Mouse (Mus musculus): ENCODE results near the gene Slc22a8. TPM values are rescaled to one million over a fixed set of nuclear protein-coding genes. Genes with fewer than 3 reads are reported as not detected.

The Slc22a8 gene
- total RNA-seq (2021) = 10 to 100 TPM; 11.7 to 15.1 TPM

DNA sequence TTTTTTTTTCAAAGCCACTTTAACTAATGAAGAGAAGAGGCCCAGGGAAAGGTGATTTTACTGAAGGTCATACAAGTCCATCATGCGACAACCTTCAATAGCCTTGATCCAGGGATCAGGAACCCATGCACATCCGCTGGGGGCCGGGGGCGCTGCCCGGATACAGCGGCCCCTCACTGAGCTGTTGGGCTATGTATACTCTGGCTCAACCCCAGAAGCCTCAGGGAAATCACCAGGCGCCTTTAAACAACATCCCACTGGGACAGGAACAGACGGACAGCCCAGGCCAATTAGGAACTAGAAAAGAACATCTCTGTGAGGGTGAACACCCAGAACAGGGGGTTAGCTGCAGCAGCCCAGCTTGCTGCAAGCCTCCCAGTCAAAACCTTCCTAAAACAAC, at the start of gene Slc22a8:
Gene Slc22a8 (plus strand): TSS at position 301 of the 400 bp plus-strand sequence.
- intact Hi-C loops (cut with DNase I) = no loop called here
- DNase-seq (ENCODE audit: low spot score in 2 of 2) = peak in 1 of 2 experiments; percentile 11

DNA sequence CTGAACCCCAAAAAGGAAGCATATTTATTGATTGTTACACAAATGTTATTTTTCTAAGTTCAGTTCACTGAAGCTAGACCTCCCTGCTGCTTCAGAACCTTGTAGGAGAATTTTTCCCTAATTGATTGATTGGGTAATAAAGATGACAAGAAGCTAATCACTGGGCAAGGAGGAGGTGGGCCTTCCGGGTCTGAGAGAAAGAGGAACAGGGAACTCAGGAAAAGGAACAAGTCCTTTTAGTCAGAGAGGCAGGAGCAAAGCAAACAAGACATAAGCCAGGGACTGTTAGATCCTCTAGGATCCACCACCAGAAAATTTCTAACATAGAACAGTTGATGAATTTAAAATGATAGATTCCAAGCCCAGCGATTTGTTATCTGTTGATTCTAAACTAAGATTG, 32.2 kb upstream of the Slc22a8 start:
- intact Hi-C loops (cut with DNase I) = no loop called here
- DNase-seq (ENCODE audit: low spot score in 2 of 2) = no peak

DNA sequence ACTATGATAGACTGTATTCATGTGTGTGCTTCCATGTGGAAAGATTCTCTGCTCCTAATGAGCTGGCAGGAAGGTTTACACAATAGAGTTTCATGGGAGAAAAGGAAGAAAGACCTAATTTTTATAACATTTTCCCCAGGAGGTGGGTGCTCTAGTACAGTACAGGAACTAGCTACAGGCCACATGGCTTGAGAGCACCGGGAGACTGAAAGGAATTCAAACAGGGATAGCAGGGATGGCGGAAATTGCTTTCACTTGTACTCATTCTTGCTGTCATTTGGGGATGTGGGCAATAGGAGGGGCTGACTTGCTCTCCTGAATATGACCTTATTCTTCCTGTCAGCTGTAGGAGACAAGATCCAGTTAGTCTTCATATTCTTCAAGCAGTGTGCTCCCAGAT, 27.0 kb upstream of the Slc22a8 start:
- no peak for DNase-seq (ENCODE audit: low spot score in 2 of 2)
- intact Hi-C loops (cut with DNase I) = no loop called here

DNA sequence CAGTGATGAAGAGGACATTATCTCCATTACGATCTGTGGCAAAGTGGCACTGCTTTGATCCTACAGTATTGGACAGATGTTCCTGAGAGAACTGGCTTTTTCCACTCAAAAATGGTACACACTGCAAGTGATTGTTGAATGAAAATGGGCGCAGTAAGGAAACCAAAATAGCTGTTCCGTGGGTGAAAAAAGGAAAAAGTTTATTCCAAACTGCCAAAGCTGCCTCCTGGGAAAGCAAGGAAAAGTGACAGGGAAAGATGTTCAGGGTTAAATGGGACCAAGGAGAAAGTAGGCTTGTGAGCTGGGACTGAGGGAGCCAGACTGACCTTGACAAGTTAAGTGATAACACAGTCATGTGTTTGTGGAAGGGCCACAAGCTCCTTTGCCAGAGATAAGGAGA, 26.6 kb upstream of the Slc22a8 start:
- intact Hi-C loops (cut with DNase I) = no loop called here
- peak in 1 of 2 experiments; percentile 70 for DNase-seq (ENCODE audit: low spot score in 2 of 2)

DNA sequence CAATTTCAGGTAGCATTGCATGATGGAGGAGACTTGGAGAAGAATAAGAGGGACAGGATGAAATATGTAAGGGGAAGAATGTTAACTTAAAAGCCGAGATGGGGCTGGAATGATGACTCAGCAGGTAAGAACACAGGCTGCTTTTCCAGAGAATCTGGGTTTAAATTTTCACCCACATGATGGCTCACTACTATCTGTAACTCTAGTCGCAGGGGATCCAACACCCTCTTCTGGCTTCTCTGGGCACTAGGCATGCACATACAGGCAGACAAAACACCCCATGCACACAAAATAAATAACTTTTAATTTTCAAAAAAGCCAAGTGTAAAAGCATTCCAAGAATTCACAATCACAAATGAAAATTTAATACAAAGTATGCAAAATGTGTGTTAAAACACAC, 25.8 kb upstream of the Slc22a8 start:
- peak in 1 of 2 experiments; percentile 61 for DNase-seq (ENCODE audit: low spot score in 2 of 2)
- intact Hi-C loops (cut with DNase I) = loop anchor here (5.0 kb wide), 1 partner anchor 252 kb away; the partner anchor contains the start of gene Ttc9c

DNA sequence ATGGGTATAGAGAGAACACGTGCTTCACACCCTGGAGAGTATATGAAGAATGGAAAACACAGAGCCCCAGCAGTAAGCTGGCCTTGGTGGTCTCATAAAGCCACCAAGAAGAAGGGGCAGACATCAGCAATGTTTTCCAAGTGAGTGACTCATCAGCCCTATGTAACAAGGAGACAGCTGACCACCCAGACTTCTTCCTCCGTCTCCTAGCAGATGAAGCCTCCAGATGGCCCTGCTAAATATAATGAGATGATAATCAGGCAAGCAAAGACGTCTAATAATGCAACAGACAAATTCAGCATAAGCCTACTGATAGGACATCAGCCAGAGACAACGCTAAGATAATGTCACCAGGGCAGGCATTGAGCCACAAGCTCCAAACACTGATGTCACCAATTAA, 25.1 kb upstream of the Slc22a8 start:
- intact Hi-C loops (cut with DNase I) = loop anchor here (5.0 kb wide), 1 partner anchor 251 kb away; the partner anchor contains the start of gene Ttc9c

DNA sequence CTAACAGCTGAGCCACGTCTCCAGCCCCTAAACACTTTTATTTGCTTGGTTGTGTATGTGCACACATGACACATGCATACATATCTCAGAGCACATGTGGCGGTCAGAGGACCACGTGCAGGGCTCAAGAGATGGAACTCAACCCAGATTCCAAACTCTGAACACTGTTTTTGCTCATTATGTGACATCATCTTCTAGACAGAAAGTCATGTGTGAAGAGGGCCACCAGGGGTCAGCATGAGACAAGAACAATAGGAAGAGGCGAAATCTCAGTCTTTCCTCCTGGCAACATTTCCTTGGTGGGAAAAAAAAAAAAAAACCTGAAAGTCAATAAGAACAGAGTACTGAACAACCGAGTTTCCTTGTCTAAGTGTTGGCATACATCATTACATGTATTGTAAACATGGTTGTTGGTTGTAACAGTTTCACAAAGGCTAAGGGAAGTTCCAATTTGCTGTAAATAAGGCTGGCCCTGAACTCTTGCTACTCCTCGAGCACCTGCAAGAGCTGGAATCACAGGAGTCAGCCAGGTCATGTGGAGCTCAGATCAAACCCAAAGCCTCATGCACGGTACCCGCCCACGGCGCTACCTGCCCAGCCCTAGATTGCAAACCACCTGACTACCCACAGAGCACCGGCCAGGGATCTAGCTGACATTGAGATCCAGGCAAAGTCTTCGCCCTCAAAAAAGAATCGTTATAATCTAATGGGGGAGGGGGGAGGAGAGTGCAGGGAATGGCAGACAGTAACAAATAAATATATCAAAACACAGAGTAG, 23.8 kb upstream of the Slc22a8 start:
- intact Hi-C loops (cut with DNase I) = loop anchor here (5.0 kb wide), 1 partner anchor 250 kb away; the partner anchor contains the start of gene Ttc9c
- peak in 1 of 2 experiments; percentile 70 for DNase-seq (ENCODE audit: low spot score in 2 of 2)

More for the DNA sequence above, 25.1 kb upstream of the Slc22a8 start:
- DNase-seq (ENCODE audit: low spot score in 2 of 2) = peak; percentile 42 to 67

DNA sequence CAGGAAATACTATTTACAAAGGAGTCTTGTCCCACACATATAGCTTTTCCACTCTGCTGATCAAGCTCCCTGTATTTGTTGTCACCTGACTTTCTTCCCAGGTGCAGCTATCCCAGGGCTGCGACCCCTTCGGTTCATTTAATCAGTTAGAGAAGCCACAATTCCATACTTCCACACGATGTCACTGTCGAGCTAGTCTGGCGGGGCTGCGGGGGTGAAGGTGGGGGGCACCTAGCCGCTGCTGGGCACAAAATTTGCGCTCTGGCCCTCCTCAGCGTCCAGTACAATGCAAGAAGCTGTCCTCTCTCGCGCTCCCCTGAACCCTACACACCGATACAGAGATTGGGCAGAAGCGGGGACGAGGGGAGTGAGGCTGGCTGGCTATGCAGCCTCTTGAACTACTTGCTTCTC, 21.6 kb upstream of the Slc22a8 start:
- intact Hi-C loops (cut with DNase I) = loop anchor here (2.0 to 5.0 kb wide), 3 partner anchors 113 to 248 kb away; partner anchors contain the start of gene Ttc9c
- peak; percentile 54 to 60 for DNase-seq (ENCODE audit: low spot score in 2 of 2)

DNA sequence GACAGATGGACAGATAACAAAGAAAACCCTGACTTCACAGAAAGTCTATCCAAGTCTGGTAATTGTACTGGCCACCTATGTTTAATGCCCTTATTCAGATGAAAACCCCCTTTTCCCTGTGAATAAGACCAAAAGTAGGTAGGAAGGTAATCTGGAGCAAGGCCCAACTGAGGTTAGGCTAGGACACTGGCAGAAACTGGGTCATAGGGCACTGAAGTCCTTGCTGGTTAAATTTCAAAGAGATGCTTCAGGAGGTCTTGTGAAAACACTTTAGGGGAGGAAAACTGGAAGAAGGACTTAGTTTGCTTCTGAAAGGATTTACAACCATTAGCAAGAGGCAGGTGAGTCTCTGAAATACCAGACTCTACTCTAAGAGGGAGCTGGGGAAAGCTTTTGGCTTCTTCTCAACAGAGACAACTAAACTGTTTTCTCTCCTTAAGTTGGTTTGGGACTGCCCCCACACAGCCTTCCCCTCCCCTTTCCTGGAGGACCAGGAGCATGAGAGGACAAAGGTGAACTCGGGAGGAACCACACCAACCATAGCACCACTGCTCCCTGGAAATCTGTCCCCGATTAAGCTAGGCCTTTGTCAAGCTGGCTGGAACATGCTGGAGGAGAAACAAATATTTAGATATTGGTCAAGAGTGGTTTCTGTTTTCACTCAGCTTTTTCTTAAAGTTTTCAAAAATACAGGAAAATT, 20.6 kb upstream of the Slc22a8 start:
- intact Hi-C loops (cut with DNase I) = no loop called here
- DNase-seq (ENCODE audit: low spot score in 2 of 2) = no peak

DNA sequence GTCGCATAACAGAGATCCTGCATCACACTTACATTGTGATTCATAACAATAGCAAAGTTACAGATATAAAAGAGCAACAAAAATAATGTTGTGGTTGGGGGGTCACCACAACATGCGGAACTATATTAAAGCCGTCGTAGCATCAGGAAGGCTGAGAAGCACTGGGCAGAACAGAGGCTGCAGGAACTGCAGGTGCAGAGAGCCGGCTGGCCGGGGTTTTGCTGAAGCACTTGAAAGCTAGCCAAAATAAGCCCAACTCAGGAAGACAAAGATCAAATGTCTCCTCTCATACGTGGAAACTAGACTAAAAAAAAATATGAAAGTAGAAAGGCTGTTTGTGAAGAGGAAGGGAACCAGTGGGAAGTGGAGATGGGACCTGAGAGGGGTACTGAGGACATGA, 19.3 kb upstream of the Slc22a8 start:
- intact Hi-C loops (cut with DNase I) = no loop called here
- DNase-seq (ENCODE audit: low spot score in 2 of 2) = no peak

DNA sequence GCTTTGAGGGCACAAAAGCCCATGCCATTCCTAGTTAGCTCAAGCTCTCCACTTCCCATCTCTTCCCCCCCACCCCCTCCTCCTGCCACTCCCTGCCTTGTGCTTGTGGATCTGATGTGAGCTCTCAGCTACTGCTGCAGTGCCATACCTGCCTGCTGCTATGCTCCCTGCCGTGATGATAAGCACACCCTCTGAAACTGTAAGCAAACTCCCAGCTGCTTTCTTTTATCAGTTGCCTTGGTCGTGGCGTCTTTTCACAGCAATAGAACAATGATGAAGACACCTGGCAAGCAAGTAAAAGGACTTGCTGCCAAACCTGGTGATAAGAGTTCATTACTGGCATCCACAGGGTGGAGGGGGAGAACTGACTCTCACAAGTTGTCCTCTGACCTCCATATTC, 18.6 kb upstream of the Slc22a8 start:
- no peak for DNase-seq (ENCODE audit: low spot score in 2 of 2)
- intact Hi-C loops (cut with DNase I) = no loop called here

DNA sequence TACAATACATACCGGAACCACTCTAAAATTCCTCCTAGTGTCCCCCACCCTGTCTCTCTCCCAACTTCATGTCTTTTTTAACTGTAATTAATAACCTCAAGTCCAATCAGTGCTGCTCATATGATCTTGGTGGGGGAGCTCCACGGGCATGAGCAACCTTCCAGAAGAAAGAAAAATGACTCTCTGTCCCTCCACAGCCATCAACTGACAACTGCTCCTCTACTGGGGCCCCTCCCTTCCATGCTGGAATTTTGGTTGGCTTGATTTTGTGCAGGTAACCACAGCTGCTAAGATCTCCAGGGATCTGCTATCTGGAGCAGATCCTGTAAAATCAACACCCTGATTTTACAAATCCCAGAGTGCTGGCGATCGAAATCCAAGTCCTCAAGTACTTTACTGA, 13.6 kb upstream of the Slc22a8 start:
- intact Hi-C loops (cut with DNase I) = no loop called here

DNA sequence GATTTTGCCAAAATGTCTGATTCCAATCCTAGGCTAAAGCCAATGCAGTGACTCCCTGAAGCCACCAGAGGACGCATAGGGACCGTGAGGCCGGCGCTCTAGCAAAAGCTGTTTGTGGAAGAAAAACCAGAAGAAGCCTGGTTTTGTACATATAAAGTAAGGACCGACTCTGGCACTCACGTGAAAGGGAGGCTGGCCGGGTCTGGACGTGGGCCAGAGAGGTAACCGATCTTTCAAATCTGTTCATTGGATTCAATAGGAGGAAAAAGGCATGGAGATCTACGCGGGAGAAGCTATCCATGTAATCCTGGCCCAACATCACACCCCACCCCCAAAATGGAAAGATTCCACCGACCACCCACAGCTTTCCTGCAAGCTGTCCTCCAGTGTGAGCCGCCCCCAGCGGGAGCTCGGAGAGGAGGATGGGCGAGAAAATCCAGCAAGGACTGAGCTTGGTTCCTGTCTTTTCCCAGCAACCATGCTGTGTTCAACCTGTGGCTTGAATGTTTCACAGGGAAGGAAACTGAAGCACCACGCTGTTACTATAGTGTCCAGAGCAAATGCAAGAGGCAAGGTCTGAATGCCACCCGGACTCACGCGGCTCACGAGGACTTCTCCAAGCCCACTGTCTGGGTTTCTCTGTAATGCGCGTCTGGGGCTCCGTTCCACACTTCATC, 12.6 kb upstream of the Slc22a8 start:
- peak; percentile 84 to 96 for DNase-seq (ENCODE audit: low spot score in 2 of 2)
- intact Hi-C loops (cut with DNase I) = loop anchor here (1.0 kb wide), 2 partner anchors 84 to 105 kb away; no protein-coding TSS in a partner anchor

More for the DNA sequence above, 13.6 kb upstream of the Slc22a8 start:
- DNase-seq (ENCODE audit: low spot score in 2 of 2) = no peak

DNA sequence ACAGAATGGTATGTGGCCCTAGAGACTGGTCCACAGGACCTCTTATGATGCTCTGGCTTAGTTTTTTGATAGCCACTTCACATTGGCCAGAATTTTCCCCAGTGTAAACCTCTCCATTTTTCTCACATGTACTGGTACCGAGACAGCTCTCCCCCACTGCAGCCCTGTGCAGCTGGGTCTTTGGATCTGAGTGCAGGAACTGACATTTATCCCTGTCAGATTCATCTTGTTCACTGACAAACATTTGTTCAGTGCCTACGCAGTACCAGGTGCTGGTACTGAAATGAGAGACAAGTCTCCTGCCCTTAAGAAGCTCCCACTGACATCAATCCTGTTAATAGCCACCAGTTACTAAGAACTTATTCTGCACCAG, 12.1 kb upstream of the Slc22a8 start:
- intact Hi-C loops (cut with DNase I) = loop anchor here (1.0 kb wide), 2 partner anchors 83 to 104 kb away; no protein-coding TSS in a partner anchor
- DNase-seq (ENCODE audit: low spot score in 2 of 2) = peak; percentile 40 to 61

DNA sequence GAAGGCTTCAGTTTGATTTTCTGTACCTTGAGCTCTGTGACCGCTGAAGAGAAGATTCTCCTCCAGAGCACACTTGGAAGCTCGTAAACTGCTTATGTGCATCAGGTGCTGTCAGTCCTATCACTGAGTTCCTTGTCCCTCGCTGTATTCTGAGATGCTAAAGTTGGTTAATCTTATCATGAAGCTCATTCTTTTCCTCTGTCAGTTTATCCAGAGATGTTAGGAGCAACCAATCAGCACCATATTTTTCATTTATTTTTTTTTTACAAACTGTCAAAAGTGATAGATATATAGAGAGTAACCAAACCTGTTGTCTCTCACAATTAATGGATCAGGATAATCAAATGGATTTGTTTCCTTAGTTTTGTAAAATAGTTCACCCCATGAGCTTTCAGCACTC, 5.8 kb upstream of the Slc22a8 start:
- intact Hi-C loops (cut with DNase I) = no loop called here
- DNase-seq (ENCODE audit: low spot score in 2 of 2) = no peak

DNA sequence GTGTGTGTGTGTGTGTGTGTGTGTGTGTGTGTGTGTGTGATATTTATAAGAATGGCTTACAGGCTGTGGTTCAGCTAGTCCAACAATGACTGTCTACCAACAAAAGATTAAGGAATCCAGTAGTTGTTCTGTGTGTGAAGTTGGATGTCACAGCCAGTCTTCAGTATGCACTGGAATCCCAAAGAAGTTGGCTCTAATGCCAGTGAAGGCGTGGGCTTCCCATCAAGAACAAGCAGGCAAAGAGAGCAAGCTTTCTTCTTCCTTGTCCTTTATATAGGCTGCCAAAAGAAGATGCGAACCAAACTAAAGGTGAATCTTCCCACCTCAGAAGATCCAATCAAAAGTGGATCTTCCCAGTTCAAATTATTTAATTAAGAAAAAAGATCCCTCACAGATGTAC, 5.2 kb upstream of the Slc22a8 start:
- DNase-seq (ENCODE audit: low spot score in 2 of 2) = peak; percentile 42 to 62
- intact Hi-C loops (cut with DNase I) = no loop called here

DNA sequence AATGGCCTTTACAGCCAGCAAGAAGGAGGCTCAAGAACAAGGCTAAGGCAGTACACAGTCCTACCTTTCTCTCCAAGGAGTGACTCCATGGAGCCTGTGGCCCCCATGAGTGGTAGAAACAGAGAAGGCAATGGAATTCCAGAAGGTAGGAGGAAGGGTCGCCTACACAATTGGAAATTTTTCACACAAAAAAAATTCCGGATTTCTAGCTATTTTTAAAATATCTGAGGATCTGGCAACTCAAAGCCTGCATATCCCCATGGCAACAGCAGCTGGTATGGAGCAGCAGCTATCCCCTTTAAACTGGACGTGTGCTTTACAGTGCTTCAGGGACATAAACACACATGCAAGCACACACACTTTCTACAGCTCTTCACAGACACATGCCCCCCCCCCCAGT, 4.7 kb upstream of the Slc22a8 start:
- intact Hi-C loops (cut with DNase I) = no loop called here
- peak; percentile 36 to 72 for DNase-seq (ENCODE audit: low spot score in 2 of 2)

DNA sequence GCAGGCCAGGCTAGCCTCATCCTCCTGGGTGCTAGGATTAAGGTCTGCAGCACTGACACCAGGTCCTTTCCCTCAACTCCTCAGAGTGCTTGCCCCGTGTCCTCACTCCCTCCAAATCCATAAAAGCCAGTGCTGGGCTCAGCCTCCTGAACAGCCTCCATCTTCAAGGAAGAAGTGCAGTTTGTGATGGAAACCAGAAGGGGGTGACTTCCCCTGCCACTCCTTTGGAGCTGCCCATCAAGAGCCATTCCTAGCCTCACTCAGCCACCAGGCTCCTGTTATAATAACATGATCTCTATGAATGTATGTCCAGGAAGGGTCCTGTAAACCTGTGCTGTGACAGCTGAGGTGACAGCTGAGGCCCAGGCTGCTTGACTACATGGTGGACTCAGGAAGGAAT, 3.7 kb upstream of the Slc22a8 start:
- no peak for DNase-seq (ENCODE audit: low spot score in 2 of 2)
- intact Hi-C loops (cut with DNase I) = no loop called here

DNA sequence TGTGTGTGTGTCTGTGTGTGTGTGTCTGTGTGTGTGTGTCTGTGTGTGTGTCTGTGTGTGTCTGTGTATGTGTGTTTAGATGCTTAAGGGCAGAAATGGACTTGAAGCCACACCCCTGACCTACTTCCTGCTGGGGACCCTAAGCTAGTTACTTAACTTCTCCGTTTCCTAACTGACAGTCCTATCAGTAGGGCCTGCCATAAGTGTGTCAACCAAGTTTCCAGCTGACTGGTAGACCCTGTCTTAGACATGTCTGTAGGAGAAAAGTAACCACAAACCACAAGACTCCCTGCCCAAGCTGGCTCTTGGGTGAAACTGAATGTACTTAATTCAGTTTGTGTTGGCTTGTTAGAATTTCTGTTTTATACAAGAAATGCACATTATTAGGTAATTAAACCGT, 1.1 kb downstream of the Slc22a8 start:
- intact Hi-C loops (cut with DNase I) = no loop called here
- no peak for DNase-seq (ENCODE audit: low spot score in 2 of 2)

DNA sequence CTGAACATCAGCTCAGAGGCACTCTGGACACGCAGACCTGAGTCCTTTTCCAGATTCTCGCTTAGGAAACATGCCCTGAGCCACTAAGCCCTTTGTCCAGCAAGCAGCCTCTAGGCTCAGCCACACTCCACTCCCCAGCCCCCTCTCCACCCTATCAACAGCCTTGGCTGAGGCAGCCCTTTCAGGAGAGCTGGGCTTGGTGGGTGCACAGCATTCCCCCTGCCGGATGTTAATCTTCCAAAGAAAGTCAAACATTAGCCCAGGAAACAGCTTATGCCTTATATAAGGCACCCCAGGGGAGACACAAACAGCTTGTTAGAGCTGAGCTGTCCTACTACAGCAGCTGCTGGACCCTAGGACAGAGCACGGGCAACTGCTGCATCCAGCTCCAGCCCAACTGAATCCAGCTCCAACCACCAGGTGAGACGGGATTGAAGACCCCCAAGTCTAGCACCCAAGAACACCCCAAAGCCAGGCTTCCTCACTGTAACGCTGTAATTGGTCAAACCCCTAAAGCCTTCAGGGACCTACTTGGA, 1.9 kb downstream of the Slc22a8 start:
- intact Hi-C loops (cut with DNase I) = no loop called here
- DNase-seq (ENCODE audit: low spot score in 2 of 2) = no peak
